Mouse (Mus musculus) MEL (cell line): ENCODE data around the gene Abhd4.

Source experiments
- CHD1 ChIP-seq: IDR thresholded peaks from 2 replicates; pipeline ENCODE4 v1.6.1; 2012; ENCODE audit warnings: low read depth, mild to moderate bottlenecking, inconsistent platforms, low read length, improper control_type of control experiment
- CTCF ChIP-seq, 3 experiments: IDR thresholded peaks in 2 of 3; conservative IDR thresholded peaks in 1 of 3; 2 replicates each; pipeline ENCODE4 v1.5.1; 2011 to 2012; ENCODE audit warnings: low read length in 3 of 3, low read depth in 2 of 3, mild to moderate bottlenecking in 2 of 3, improper control_type of control experiment in 1 of 3, inconsistent platforms in 1 of 3, mixed read lengths in 1 of 3, moderate library complexity in 1 of 3; ENCODE audit not compliant: control insufficient read depth in 1 of 3, insufficient read depth in 1 of 3, poor library complexity in 1 of 3, severe bottlenecking in 1 of 3
- ELF1 ChIP-seq: IDR thresholded peaks from 2 replicates; pipeline ENCODE4 v1.6.1; 2014; ENCODE audit warnings: low read depth, mild to moderate bottlenecking, inconsistent platforms, low read length, improper control_type of control experiment, moderate library complexity
- EP300 ChIP-seq, 2 experiments: IDR thresholded peaks; 2 replicates each; pipeline ENCODE4 v1.6.1; 2011; ENCODE audit warnings: improper control_type of control experiment in 2 of 2, low read length in 2 of 2, low read depth in 1 of 2, mild to moderate bottlenecking in 1 of 2
- JUND ChIP-seq: IDR thresholded peaks from 2 replicates; pipeline ENCODE4 v1.6.1; 2011; ENCODE audit warnings: low read depth, mild to moderate bottlenecking, improper control_type of control experiment, low read length
- KAT2A ChIP-seq: conservative IDR thresholded peaks from 2 replicates; pipeline ENCODE4 v1.6.1; 2012; ENCODE audit warnings: low read depth, low read length, improper control_type of control experiment, inconsistent platforms
- MAFK ChIP-seq: IDR thresholded peaks from 2 replicates; pipeline ENCODE4 v1.6.1; 2011; ENCODE audit warnings: low read depth, mild to moderate bottlenecking, low read length, improper control_type of control experiment, borderline replicate concordance
- MAX ChIP-seq: IDR thresholded peaks from 2 replicates; pipeline ENCODE4 v1.6.1; 2011; ENCODE audit warnings: low read length, improper control_type of control experiment
- POLR2A ChIP-seq, 2 experiments: IDR thresholded peaks; 2 replicates each; pipeline ENCODE4 v1.6.1; 2011 to 2012; ENCODE audit warnings: low read length in 2 of 2, mild to moderate bottlenecking in 2 of 2, control low read depth in 1 of 2, improper control_type of control experiment in 1 of 2, low read depth in 1 of 2, moderate library complexity in 1 of 2; ENCODE audit not compliant: control insufficient read depth in 1 of 2, insufficient read depth in 1 of 2, poor library complexity in 1 of 2
- SIN3A ChIP-seq: IDR thresholded peaks from 2 replicates; pipeline ENCODE4 v1.6.1; 2012; ENCODE audit warnings: low read length, improper control_type of control experiment, inconsistent platforms
- UBTF ChIP-seq: IDR thresholded peaks from 2 replicates; pipeline ENCODE4 v1.6.1; 2012; ENCODE audit warnings: low read depth, mild to moderate bottlenecking, inconsistent platforms, low read length, improper control_type of control experiment, moderate library complexity, borderline replicate concordance; ENCODE audit not compliant: insufficient read depth
- USF1 ChIP-seq: IDR thresholded peaks from 2 replicates; pipeline ENCODE4 v1.6.1; 2014; ENCODE audit warnings: low read depth, mild to moderate bottlenecking, inconsistent platforms, low read length, improper control_type of control experiment, moderate library complexity

DNA sequence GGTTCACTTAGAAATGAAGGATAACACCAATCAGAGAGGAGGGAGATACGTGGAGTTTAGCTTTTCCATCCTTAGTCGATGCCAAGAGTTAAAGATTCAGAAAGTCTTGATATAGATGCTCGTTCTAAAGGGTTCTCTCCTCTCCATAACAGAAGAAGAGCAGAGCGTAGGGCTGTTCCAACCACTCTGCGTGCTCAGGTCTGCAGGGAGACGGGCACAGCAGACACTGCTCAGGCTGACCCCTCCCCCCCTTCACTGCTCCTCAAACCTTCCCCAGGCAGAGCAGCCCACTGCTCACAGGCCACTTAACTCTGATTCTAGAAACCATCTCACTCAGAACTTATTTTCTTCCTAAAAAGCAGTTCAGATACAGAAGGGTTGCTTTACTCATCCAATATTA, 45.2 kb upstream of the Abhd4 start:
- no peak for TF ChIP-seq POLR2A (IDR thresholded peaks at IDR 0.05; ENCODE audit: control insufficient read depth in 1 of 2, insufficient read depth in 1 of 2, low read depth in 1 of 2, low read length in 2 of 2, poor library complexity in 1 of 2)
- no peak for TF ChIP-seq CTCF (IDR thresholded peaks at IDR 0.05 in 2 of 3, conservative IDR thresholded peaks at IDR 0.05 in 1 of 3; ENCODE audit: control insufficient read depth in 1 of 3, insufficient read depth in 1 of 3, low read depth in 2 of 3, low read length in 3 of 3, poor library complexity in 1 of 3, severe bottlenecking in 1 of 3)
- no peak for TF ChIP-seq ELF1
- no peak for TF ChIP-seq MAX
- no peak for TF ChIP-seq CHD1
- TF ChIP-seq JUND = no peak
- TF ChIP-seq KAT2A = no peak
- no peak for TF ChIP-seq MAFK
- no peak for TF ChIP-seq UBTF
- no peak for TF ChIP-seq USF1
- no peak for TF ChIP-seq EP300 (IDR thresholded peaks at IDR 0.05; ENCODE audit: low read depth in 1 of 2, low read length in 2 of 2)
- TF ChIP-seq SIN3A = no peak
